Mouse (Mus musculus) G1E (cell line): Measurements from ENCODE around the gene Gm28043. TPM values are rescaled to one million over a fixed set of nuclear protein-coding genes. Genes with fewer than 3 reads are reported as not detected.

Source experiments
- ATAC-seq: 2 replicates; pipeline ENCODE4 v1.8.0; 2016; ENCODE audit warnings: mild to moderate bottlenecking; ENCODE audit not compliant: insufficient number of reproducible peaks, poor library complexity, low FRiP score, severe bottlenecking; ENCODE audit errors: extremely low read depth
- DNase-seq: peaks from one replicate; pipeline ENCODE4 v3.0.0; 2012; ENCODE audit warnings: low spot score
- H3K27me3 ChIP-seq: 2 replicates; pipeline ENCODE4 v1.6.1; 2012; ENCODE audit warnings: mild to moderate bottlenecking, low read length, inconsistent platforms; ENCODE audit not compliant: insufficient read depth
- H3K36me3 ChIP-seq: replicated peaks from 2 replicates; pipeline ENCODE3; 2012; ENCODE audit warnings: mild to moderate bottlenecking, inconsistent platforms
- H3K4me1 ChIP-seq: 2 replicates; pipeline ENCODE4 v1.6.1; 2012; ENCODE audit warnings: low read depth, low read length, inconsistent platforms, mixed read lengths; ENCODE audit not compliant: insufficient read depth
- H3K4me3 ChIP-seq: 2 replicates; pipeline ENCODE4 v1.5.1; 2012; ENCODE audit warnings: low read depth, mild to moderate bottlenecking, inconsistent platforms, low read length, moderate library complexity, mixed read lengths
- H3K9me3 ChIP-seq: replicated peaks from 2 replicates; pipeline ENCODE4 v1.6.1; 2012; ENCODE audit warnings: inconsistent platforms
- CTCF ChIP-seq: IDR thresholded peaks from 2 replicates; pipeline ENCODE4 v1.5.1; 2012; ENCODE audit warnings: low read depth, low read length, inconsistent platforms, mixed read lengths
- GATA1 ChIP-seq: IDR thresholded peaks from 2 replicates; pipeline ENCODE4 v1.6.1; 2012; ENCODE audit warnings: borderline replicate concordance, low read length, inconsistent platforms, mixed read lengths
- GATA2 ChIP-seq: IDR thresholded peaks from 2 replicates; pipeline ENCODE4 v1.6.1; 2012; ENCODE audit warnings: low read depth, low read length, inconsistent platforms, borderline replicate concordance
- POLR2AphosphoS5 ChIP-seq: IDR thresholded peaks from 2 replicates; pipeline ENCODE4 v1.6.1; 2012; ENCODE audit warnings: low read depth, low read length, inconsistent platforms; ENCODE audit not compliant: insufficient replicate concordance
- TAL1 ChIP-seq: conservative IDR thresholded peaks from 2 replicates; pipeline ENCODE4 v1.6.1; 2012; ENCODE audit warnings: low read depth, low read length, inconsistent platforms, mixed read lengths
- polyA plus RNA-seq: library from polyadenylated mRNA; stranded (reverse); fragments of >175 nt; gene quantifications from 2 replicates; pipeline ENCODE4 v1.2.3, GENCODE M21; 2012
- total RNA-seq, 2 experiments: library from RNA; stranded (forward) in 1 of 2; stranded (reverse) in 1 of 2; fragments of 200-1000 nt in 1 of 2; fragments of >200 nt in 1 of 2; fragmentation: Nextera tagmentation in 1 of 2; gene quantifications; 2 replicates each; pipeline ENCODE4 v1.2.3; 2014 to 2017

The Gm28043 gene
- total and polyA plus RNA-seq, 3 experiments: 0.29 to 9.2 (median 4.8) TPM

- DNase-seq (peak; percentile 60), ATAC-seq (no peak)
- peaks cover 94% of the 10 kb centered on the region for H3K4me1 ChIP-seq
- H3K9me3 ChIP-seq: no peaks in the 10 kb centered on the region
- peak; percentile 69 for TF ChIP-seq CTCF
- no peak for TF ChIP-seq TAL1
- peaks cover 100% of the 10 kb centered on the region for H3K36me3 ChIP-seq
- no peaks in the 10 kb centered on the region for H3K27me3 ChIP-seq
- H3K4me3 ChIP-seq: no peak overlapping the region
Observed at GRCm38 (mm10) chr17:29704781-29705180, 90.1 kb downstream of the Gm28043 start.

GRCm38 (mm10) chr17:29705881-29706280 is 91.2 kb downstream of the Gm28043 start:
- H3K36me3 ChIP-seq: peaks cover 100% of the 10 kb centered on the region
- H3K4me3 ChIP-seq: no peak overlapping the region
- peaks cover 95% of the 10 kb centered on the region for H3K4me1 ChIP-seq
- TF ChIP-seq POLR2AphosphoS5 (no peak), GATA2 (no peak), CTCF (no peak), TAL1 (no peak), GATA1 (no peak)
- DNase-seq (no peak), ATAC-seq (no peak)
- H3K27me3 ChIP-seq: no peaks in the 10 kb centered on the region
- no peaks in the 10 kb centered on the region for H3K9me3 ChIP-seq

- no peak for TF ChIP-seq GATA1
- TF ChIP-seq CTCF: no peak
- no peak for TF ChIP-seq POLR2AphosphoS5
- TF ChIP-seq GATA2: no peak
- no peak for TF ChIP-seq TAL1
- Histone ChIP-seq H3K9me3 (no peaks in the 10 kb centered on the region), H3K27me3 (no peaks in the 10 kb centered on the region), H3K4me3 (no peak overlapping the region), H3K4me1 (peaks cover 95% of the 10 kb centered on the region), H3K36me3 (peaks cover 100% of the 10 kb centered on the region)
- ATAC-seq (no peak), DNase-seq (no peak)
Observed at GRCm38 (mm10) chr17:29706981-29707545, 92.4 kb downstream of the Gm28043 start.

DNA sequence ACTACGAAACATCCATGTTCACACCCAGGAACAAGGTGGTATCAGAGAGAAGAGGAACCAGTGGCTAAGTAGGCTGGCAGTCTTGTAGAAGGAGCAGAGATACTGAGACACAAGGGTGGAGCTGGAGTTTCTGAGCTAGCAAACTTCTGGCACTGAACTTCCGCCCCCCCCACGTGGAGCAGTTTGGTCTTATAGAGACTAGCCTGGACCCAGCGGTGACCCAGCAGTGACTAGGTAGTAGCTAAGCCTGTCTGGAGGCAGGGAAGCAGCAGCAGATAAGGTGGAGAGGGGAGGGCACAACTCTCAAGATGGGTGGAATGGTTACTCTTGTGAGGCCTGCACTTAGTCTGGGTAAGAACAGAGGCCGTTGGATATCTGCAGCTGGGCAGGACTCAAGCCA is 94.1 kb downstream of the Gm28043 start:
- Histone ChIP-seq H3K36me3 (peaks cover 97% of the 10 kb centered on the region), H3K9me3 (no peaks in the 10 kb centered on the region), H3K27me3 (no peaks in the 10 kb centered on the region), H3K4me1 (peaks cover 81% of the 10 kb centered on the region), H3K4me3 (no peak overlapping the region)
- DNase-seq (no peak), ATAC-seq (no peak; the same call in 1 of the 2 replicates)
- TF ChIP-seq CTCF: no peak
- no peak for TF ChIP-seq GATA1
- TF ChIP-seq TAL1: no peak
- TF ChIP-seq GATA2: no peak
- no peak for TF ChIP-seq POLR2AphosphoS5

DNA sequence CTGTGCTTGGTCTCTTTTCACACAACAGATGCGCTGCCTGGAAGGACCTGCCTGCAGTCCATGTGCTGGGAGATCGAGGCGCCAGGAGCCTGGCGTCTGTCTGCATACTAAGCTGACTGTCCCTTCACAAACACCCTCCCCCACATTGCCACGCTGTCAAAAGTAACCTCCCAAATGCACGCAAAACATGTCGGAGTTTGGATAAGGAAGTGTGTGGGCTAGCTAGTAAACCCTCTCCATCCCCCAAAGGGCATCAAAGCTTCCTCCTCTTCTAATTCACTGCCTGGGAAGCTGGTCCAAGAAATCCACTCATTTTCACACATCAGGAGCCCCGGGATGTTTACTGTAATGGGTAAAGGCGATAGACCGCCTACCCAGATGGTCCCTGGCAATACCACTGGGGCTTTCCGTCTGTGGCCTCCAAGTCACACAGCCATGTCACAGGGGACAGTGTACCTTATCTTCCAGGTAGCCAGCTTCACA is 95.9 kb downstream of the Gm28043 start:
- Histone ChIP-seq H3K4me1 (peaks cover 75% of the 10 kb centered on the region), H3K4me3 (no peak overlapping the region), H3K9me3 (no peaks in the 10 kb centered on the region), H3K36me3 (peaks cover 95% of the 10 kb centered on the region), H3K27me3 (no peaks in the 10 kb centered on the region)
- DNase-seq (no peak), ATAC-seq (no peak)
- no peak for TF ChIP-seq CTCF
- TF ChIP-seq GATA2: no peak
- TF ChIP-seq GATA1: no peak
- TF ChIP-seq TAL1: no peak

GRCm38 (mm10) chr17:29711076-29711744 is 96.5 kb downstream of the Gm28043 start:
- no peak for ATAC-seq
- H3K27me3 ChIP-seq: no peaks in the 10 kb centered on the region
- no peak for TF ChIP-seq CTCF
- no peak for TF ChIP-seq GATA2
- TF ChIP-seq POLR2AphosphoS5: no peak
- no peak for TF ChIP-seq TAL1
- TF ChIP-seq GATA1: no peak
- peaks cover 74% of the 10 kb centered on the region for H3K4me1 ChIP-seq
- H3K9me3 ChIP-seq: no peaks in the 10 kb centered on the region
- peaks cover 90% of the 10 kb centered on the region for H3K36me3 ChIP-seq
- no peak for DNase-seq
- no peak overlapping the region for H3K4me3 ChIP-seq
